Mouse (Mus musculus) gastrocnemius, postnatal 10 days (tissue): ENCODE results near the gene Gpr143. TPM values are rescaled to one million over a fixed set of nuclear protein-coding genes. Genes with fewer than 3 reads are reported as not detected.
"Not testable (repeated sequence)": the region's sequence is repeated elsewhere in the genome, so short reads cannot be mapped to it uniquely, and the experiment has no call there.

Source experiments
- DNase-seq: peaks from one replicate; pipeline ENCODE4 v3.0.0; 2021; ENCODE audit warnings: mixed read lengths
- long read RNA-seq, 2 experiments: library from polyadenylated mRNA; stranded (forward); transcript quantifications; one replicate each; pipeline ENCODE4 v2.0.0; 2021
- total RNA-seq, 2 experiments: library from RNA; stranded (reverse); gene quantifications; 2 replicates each; pipeline ENCODE4 v1.2.3; 2021

Gpr143 gene
- not detected for total RNA-seq
- long read RNA-seq, experiment 1, partial matches to known transcripts: 0 of 1 reads
- long read RNA-seq, experiment 1, other reads (novel, unspliced or antisense): 0 of 1 reads
- long read RNA-seq, experiment 2: 0 reads

- DNase-seq: peak; percentile 2
Observed at GRCm38 (mm10) chrX:152781720-152782403, at the start of gene Gpr143. Gene Gpr143, plus strand, starts transcription at chrX:152781921.

DNA sequence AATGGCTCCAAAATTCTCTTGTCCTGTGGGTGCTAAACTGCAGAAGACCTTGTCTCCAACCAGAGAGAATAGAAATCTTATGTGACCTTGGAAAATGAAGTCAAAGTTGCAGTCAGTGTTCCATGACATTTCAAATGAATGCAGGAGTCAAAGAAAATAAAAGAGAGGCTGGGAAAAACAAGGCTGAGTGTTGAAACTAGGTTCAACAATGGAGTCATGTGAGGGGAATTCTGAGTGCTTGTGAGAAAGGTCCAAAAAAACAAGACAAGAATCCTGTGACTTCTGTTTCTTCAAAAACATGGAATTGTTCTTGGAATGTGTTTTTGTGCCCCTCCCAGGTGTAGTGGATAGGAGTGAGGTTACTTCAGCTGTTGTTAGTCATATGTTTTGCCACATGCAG is 46.4 kb upstream of the Gpr143 start:
- no peak for DNase-seq

DNA sequence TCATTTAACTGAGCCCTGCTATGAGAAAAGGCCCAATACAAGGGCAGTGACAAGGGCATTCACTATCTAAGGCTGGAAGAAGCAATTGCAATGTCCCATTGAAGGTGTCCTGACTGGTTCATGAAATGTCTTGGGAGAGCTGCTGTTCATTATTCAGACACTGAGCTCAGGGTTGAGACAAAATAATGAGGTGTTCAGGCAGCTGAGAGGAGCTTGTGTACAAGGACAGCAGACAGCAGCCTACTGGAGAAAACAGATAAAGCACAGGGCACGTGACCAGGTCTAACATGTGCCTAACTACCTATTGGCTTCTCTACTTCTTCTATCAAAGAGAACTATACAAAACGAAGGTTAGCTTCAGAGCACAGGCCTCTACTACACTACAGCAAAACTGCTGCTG is 43.5 kb upstream of the Gpr143 start:
- DNase-seq: no peak

- no peak for DNase-seq
Observed at GRCm38 (mm10) chrX:152738759-152739368, 42.9 kb upstream of the Gpr143 start.

DNA sequence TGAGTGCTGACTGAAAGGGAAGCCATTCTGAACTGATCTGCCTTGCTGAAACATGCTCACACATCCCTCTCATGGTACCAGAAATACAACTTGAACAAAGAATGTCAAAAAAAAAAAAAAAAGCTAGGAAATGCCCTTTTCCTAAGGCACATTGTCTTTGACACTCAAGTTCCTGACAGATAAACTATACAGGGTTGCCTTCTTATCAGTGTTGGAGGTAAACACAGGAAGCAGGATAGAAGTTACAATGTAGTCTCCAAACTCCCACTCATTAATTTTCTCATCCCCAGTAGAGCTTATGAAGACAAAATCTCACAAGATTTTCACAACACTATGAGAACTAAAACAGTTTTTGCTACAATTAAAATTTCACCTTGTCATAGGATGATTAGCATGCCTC is 38.1 kb upstream of the Gpr143 start:
- DNase-seq: no peak

DNA sequence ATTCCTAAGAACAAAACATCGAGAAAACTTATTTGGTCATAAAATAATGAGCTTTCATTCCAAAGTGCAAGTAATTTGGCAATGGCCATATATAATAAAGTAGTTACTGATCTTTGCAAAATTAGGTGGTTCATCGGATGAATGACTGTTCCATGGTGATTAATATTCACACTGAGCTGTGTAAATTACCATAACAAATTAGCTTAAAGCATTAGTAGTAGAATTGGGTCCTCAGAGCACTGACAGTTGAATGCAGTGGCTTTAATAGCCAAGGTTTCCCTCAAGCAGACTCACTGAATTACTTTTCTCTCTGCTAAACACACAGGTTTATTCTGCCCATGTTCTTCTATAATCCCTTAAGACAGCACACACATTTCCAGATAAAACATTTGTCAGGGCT is 35.8 kb upstream of the Gpr143 start:
- no peak for DNase-seq

DNA sequence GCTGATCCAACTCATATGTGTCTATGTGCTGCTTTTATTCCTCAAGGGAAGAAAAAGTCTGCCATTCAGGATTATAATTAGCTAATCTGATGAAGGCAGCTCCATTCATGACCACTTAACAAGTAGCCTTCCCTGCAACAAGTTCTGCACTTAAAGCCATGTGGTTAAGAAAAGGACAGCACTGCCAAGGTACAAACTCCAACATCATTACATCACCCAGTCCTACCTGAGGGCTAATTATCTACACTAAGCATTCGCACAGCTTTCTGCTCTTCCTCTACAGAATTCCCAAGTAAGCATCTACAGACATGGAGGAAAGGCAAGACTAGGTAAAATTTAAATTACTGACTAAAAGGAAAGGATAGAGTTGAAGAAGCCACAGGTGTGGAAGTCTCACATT is 25.9 kb upstream of the Gpr143 start:
- no peak for DNase-seq

GRCm38 (mm10) chrX:152756293-152756692 is 25.4 kb upstream of the Gpr143 start:
- DNase-seq: no peak

DNA sequence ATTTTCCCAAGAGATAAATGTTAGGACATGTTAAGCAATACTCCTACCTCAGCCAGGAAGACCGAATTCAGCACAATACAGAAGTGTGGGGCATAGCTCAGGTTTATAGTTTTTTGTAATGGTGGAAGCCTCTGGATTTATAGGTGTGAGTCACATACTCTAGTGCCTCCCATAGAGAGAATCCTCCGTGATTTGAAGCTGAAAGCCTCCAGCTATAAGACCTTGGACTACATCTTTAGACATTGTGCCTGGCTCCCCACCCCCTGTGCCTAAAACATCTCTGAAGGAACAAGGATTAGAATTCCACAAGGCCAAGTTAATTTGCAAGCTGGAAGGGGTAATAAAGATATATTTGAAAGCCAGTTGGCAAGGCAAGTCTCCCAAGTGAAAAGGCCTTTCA is 19.3 kb upstream of the Gpr143 start:
- DNase-seq: no peak

DNA sequence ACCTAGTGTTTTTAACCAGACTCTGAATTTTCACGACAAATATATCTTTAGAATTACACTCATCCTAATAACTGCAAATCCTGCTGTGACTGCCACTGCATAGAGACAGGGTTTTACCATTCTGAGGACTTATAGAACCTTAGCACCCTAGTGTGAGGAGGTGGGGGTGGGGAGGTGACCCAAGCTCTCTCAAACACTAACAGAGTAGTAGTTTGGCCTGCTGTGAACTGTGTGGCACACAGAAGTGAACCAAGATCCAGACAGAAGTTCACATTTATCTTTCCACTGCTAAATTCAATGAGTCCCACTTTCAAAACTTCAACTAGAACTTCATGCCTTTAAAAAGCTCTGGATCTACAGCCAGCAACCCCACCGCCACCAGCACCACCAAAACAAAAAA is 18.9 kb upstream of the Gpr143 start:
- no peak for DNase-seq

- no peak for DNase-seq
Observed at GRCm38 (mm10) chrX:152764171-152764570, 17.6 kb upstream of the Gpr143 start.

GRCm38 (mm10) chrX:152768891-152769599 is 12.7 kb upstream of the Gpr143 start, which contains the start of gene Shroom2:
Gene Shroom2, minus strand, starts transcription at chrX:152769465.
- DNase-seq: no peak

- peak; percentile 28 for DNase-seq
Observed at GRCm38 (mm10) chrX:152769600-152770157, 12.0 kb upstream of the Gpr143 start.

GRCm38 (mm10) chrX:152788129-152788528 is 6.4 kb downstream of the Gpr143 start:
- no peak for DNase-seq

DNA sequence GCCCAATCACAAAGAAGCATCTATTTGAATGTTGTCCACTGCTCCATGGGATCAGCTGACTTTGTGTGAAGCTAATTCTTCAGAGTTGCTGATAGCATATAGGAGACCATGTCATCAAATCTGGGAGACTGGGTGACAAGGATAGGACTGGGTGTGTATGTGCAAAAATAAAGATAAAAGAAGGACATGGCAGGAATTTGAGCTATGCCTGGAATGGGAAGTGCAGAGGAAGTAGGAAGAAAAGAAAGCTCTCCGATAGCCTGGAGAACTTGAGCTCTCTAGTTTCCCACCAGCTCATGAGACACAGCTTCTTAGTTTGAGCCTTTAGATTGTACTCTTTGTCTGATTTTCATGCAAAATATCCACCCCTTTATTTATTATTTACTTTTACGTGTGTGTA is 6.9 kb downstream of the Gpr143 start:
- no peak for DNase-seq

GRCm38 (mm10) chrX:152805317-152805716 is 23.6 kb downstream of the Gpr143 start:
- no peak for DNase-seq

GRCm38 (mm10) chrX:152813339-152813738 is 31.6 kb downstream of the Gpr143 start:
- no peak for DNase-seq

DNA sequence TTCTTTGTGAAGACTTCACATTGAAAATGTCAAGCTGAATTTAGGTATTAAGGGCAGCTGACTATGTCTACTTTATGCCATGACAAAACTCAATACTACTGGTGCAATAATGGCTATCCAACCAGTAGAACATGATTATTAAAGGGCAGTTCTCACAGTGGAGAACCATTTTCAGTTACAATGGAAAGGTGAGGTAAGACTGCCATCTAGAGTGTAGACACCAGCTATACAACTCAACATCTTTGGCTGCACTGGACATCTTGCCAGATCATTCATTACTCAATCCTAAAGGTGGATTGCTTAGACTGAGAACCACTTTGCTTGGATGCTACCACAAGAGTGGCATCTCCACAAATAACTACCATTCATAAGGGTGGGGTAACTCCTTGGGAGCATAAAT is 37.3 kb downstream of the Gpr143 start:
- no peak for DNase-seq

DNA sequence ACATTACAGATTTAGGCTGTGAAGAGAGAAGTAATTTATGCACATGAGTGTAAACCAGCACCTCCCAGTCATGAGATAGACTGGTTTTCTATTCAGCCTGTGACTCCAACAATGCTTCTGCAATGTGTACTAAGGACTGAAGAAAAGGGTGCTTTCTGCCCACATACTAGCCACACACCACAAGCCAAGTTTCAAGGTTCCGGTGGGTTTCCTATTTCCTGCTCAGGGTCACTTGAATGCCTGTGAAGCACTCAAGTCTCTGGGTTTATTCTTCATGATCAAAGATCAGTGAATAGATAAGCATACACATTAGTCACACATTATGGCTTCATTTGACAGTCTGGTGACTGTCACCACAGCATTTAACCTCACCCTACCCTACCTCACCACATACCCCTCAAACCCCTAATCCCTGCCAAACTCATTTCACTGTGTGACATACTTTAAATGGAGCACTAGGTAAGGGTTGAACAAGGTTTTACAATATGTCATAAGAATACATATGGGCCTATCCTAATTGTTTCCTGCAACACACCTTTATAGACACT is 49.4 kb downstream of the Gpr143 start:
- not testable (repeated sequence) for DNase-seq

DNA sequence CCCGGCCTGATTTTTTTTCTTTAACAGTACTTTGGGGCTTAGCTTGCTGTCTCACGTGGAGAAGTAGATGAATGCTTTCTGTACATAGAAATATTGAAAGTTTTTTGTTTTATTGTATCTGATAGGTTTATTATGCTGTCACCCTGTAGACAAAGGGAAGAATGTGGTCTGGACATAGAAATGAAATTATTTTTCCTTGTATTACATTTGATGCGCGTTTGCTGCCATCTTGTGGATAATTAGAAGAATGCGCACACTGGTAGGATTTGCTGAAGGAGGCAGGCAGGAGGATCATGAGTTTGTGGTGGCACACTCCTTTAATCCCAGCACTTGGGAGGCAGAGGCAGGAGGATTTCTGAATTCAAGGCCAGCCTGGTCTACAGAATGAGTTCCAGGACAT is 53.2 kb downstream of the Gpr143 start:
- DNase-seq: peak; percentile 4

- DNase-seq: no peak
Observed at GRCm38 (mm10) chrX:152855076-152855772, 73.5 kb downstream of the Gpr143 start.
